Mouse (Mus musculus): ENCODE data around the gene Tmem219.
"Not testable (repeated sequence)": the region's sequence is repeated elsewhere in the genome, so short reads cannot be mapped to it uniquely, and the experiment has no call there.

Gene Tmem219

DNA sequence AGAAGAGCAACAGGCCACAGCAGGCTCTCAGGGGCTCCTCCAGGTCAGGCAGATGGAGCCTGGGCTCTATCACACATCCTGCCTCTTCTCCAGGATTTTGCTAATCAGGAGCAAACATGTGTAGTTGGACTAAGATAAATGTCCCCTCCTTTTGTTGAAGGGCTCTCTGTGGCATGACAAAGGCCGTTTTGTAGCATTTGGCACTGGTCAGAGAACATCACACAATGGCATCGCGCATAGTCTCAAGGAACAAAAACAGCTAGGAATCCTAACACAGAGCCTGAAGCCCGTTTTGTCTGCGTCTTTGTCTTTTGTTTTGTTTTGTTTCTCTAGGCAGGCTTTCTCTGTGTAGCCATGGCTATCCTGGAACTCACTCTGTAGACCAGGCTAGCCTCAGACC, 1.3 kb upstream of the Tmem219 start:
- no peak for DNase-seq (ENCODE audit: low spot score in 2 of 2)

DNA sequence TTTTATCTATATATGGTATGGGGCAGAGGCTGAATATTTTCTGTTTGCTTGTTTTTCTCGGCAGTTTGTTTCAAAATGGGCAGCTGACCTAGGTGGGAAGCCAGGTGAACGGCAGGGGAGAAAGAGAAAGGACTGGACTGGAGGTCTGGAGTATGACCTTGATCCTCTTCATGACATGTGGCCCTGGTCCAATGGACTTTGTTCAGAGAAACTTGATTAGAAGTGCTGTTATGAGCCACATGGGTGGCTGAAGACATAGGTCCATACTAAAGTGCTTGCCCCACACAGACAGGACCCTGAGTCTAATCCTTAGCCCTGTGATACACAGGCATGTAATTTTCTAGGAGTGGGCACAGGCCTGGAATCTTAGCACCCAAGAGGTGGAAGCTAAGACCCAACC, 1.2 kb downstream of the Tmem219 start:
- no peak for DNase-seq (ENCODE audit: low spot score in 2 of 2)

DNA sequence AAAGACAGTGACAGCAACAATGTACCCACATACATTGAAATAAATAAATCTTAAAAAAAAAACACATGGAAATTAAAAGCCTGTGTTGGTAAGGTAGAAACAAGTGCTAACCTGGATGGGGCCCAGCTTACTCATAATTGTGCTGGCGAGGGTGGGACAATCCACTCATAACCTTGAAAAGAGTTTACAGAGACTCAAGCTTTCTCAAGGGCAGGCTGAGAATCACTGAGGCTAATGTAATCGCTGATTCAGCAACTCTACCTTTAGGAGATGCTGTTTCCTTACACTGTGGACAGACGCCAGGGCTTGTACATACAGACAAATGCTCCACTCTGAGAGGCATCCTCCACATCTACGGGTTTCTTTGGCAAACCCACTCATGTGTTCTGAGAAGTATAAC, 2.7 kb downstream of the Tmem219 start:
- DNase-seq (ENCODE audit: low spot score in 2 of 2), result no peak

DNA sequence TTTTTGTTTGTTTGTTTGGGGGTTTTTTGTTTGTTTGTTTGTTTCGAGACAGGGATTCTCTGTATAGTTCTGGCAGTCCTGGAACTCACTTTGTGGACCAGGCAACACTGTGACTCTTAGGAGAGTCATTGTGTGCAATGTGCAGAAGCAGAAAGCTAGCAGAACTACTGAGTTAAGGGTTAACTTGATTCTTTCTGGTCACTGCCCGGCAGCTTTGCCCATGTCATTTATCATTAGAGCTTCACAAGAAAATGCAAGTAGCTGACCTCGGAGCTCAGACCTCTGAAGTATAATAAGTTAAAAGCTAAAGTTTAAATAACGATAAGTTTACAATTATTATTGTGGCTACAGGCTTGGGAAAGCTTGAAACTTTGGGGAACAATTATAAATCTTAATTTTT, 4.4 kb downstream of the Tmem219 start:
- not testable (repeated sequence) for DNase-seq (ENCODE audit: low spot score in 2 of 2)

DNA sequence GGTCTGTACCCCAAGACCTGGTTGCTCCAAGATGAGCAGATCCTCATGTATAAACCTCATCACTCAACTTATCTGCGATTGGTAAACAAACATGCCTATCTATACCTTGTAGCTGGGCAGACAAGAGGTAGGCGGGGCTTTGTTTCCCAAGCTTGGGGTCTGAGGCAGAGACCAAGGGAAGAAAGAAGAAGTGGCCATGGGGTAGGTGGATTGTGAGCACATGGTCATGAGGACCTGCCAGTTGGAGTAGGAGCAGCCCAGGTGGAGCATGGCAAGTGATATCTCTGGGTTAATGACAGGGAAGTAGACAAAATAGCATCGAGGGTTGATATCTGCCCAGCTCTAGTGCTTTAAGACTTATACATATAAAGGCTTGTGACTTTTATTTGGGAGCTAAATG, 7.9 kb downstream of the Tmem219 start:
- DNase-seq (ENCODE audit: low spot score in 2 of 2), result no peak

DNA sequence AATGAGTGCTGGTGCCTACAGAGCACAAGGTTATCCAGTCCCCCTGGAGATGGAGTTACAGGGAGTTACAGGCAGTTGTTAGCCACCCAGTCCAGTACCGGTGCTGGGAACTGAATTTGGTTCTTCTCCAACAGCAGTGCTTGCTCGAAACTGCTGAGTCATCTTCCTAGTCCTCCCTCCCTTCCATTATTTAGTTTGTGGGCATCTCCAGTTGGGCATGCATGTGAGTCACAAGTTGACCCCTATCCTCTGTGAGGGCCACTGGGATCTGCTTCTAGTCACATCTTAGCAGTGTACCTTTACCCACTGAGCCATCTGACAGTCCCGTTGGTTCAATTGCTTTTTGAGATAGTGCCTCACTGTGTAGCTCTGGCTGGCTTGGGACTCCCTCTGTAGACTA, 17.1 kb downstream of the Tmem219 start:
- no peak for DNase-seq (ENCODE audit: low spot score in 2 of 2)

DNA sequence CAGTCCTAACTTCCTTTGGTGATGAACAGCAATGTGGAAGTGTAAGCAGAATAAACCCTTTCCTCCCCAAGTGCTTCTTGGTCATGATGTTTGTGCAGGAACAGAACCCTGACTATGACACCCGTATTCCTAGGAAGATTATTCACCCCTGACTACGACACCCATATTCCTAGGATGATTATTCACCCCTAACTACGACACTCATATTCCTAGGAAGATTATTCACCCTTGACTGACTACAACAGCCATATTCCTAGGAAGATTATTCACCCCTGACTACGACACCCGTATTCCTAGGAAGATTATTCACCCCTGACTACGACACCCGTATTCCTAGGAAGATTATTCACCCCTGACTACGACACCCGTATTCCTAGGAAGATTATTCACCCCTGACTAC, 22.9 kb downstream of the Tmem219 start:
- DNase-seq (ENCODE audit: low spot score in 2 of 2), result not testable (repeated sequence)

DNA sequence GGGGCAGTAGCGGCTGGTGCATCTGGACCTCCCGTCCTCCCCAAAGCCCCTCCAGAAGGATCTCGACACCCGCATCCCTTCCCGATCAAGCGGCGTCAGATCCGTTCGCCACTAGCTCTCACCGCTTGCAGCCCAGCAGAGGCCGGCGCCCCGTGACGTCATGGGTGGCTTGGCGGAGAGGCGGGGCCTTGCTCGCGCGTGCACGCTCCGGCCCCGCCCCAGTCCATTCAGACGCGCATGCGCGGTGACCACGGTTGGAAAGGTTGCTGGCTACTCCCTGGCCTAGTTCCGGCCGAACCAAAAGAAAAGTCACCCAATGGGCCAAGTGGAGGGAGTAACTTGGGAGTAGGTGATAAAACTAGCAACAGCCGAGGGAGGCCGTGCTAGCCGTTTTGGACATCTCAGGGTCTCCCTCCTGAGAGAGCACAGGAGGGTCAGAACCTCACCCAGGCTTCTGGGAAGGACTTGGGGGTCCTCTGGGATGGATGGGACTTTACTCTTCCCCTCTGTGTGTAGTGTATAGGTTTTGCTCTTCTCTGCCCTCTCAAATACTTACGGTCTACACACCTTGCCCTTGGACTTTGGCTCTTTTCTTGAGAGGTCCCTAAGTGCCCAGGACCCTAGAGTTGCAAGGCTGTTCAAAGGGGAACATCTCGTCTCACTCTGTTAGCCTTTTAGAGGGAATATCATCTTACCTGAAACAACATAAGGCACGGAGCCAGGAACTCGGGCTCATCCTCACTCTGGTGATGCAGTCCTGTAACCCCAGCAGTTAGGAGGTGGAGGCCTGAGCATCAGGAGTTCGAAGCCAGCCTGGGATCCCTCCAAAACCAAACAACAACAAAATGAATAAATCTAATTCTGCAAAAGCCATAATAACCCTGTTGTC, 24.4 kb downstream of the Tmem219 start:
- DNase-seq (ENCODE audit: low spot score in 2 of 2), result peak; percentile 98 to 99

DNA sequence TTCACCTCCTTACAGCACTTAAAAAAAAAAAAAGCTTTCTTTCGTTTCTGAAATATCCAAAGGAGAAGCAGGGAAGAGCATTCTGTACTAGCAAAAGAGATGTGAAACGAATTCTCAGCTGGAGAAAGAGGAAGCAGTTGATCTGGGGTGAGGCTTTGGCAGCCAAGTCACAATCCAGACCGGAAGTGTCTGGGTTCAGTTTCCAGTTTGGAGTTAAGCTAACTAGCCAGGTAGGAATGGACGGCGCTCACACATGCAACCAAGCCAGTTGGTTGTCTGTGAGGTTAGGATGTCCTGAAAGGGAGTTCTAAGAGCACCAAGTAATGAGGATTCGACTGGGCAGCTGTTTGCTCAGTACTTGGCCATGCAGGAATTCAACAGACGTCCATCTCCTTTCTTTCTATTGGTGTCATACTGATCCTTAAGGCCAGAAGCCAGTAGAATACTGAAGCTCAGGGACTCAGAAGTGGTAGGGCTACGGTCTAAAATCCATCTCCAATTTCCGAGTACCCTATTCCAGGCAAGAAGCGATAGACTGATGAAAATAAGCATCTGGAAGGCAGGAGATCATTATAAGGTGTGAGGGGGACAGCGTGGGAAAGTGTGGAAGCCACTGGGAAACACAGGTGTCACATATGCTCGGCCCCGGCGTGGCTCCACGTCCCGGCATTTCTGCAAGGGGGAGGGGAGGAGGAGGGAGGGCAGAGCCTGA, 25.2 kb downstream of the Tmem219 start:
- DNase-seq (ENCODE audit: low spot score in 2 of 2), result peak; percentile 43 to 46

DNA sequence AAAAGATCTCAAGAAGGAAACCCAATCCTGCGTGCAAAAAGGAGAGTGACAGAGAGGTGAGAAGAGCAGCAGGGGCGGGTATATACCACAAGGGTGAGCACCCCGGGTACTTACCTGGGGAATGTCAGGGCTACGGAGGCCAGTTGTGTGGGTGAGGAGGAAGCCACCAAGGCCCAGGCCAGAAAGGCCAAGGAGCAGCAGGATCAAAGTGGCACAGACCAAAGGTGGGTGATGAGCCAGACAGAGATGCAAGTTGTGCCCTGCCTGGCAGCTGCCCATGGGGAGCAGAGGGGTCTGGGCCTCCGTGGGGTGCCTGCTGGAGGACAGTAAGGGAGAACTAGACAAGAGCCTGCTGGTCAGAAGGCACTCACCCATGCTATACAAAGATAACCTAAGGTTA, 25.8 kb downstream of the Tmem219 start:
- peak; percentile 19 to 28 for DNase-seq (ENCODE audit: low spot score in 2 of 2)

DNA sequence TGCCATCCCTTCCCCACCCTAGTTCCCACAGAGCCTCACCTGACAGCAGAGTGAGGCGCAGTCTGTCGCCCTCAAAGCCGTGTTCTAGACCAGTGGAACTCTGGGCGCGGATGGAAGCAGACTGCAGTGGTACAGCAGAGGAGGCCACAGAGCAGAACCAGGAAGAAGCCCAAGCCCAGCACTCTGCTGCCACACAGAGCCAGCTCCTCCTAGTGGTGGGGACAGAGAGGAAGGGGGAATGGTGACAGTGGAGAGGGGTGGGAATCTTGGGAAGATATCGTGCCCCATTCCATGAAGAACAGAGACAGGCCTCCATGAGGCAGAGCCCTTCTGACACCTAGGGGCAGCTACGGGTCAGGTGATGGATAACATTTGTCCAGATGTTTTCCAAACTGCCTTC, 33.9 kb downstream of the Tmem219 start:
- DNase-seq (ENCODE audit: low spot score in 2 of 2), result no peak

DNA sequence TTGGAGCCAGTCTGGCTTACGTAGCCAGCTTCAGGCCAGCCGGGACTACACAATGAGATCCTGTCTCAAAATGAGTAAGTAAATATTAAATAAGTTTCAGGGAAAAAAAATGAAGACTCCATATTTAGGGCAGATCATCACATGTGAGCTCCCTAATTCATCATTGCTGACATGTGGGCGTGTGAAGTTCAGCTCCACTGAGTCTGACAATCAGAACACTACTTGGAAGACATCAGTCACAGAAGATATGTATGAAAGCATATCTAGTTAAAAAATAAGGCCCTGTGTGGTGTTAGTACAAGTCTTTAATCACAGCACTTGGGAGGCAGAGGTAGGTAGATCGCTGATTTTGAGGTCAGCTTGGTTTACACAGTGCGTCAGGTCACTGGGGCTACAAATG, 35.4 kb downstream of the Tmem219 start:
- DNase-seq (ENCODE audit: low spot score in 2 of 2), result no peak

DNA sequence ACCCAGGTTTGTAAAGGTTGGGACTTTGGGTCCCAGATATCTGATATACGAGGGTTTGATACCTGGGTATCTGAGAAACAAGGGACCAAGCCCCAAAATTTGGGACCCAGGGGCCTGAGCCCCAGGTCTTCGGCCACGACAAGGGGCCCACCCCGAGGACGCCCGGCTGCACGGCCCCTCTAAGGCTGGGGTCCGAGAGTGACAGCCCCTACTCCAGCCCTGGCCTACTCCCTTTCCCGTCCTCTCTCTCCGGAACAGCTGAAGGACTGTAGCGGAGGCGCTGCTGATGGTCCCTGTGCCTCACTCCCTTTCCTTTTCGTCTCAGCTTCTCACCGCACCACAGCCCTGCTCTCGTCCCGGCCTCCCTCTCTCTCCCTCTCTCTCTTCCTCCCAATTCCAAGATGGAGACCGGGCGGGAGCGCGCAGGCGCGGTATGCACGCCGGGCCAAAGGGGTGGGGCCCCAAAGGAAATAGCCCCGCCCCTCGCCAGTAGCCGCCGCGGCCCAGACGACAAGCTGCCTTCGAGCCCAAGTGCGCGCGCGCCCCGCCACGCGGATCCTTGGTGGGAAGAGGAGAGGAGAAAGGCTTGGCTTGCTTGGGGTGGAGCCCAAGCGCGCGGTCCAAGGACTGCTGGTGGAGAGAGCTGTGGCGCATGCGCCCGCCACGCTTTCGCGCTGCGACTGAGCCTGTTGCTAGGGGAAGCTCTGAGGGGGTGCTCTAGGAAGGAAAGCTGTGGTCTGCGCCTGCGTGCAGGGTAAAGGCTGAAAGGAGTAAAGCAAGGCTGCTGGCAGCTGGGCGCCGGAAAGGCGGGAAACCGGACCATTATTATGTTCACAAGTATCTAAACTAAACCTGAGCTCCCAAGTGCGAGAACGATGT, 38.2 kb downstream of the Tmem219 start, which contains the start of gene Taok2:
TSS of gene Taok2 (minus strand) at position 418 of the 879 bp plus-strand sequence.
- DNase-seq (ENCODE audit: low spot score in 2 of 2), result peak; percentile 96 to 97

DNA sequence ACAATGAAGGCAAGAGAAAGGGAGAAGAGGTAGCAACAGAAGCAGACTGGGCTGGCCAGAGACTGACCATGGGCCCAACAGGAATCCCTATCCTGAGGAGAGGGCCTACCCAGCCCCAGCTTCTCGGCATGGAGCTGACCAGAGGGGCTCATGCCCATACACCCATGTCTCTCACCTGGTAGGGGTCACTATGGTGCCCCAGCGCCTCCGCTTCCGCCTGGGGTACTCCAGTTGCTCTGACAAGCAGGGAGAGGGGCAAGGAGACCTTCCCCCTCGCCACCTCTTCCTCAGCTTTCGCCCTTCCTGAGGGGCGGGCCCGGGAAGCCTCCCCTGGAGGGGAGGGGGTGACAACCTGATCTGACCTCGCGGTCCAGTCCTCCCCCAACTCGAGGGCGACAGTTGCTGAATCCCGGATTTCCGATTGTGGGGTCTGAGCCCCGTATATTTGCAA, 39.0 kb downstream of the Tmem219 start:
- DNase-seq (ENCODE audit: low spot score in 2 of 2), result peak; percentile 38 to 54

DNA sequence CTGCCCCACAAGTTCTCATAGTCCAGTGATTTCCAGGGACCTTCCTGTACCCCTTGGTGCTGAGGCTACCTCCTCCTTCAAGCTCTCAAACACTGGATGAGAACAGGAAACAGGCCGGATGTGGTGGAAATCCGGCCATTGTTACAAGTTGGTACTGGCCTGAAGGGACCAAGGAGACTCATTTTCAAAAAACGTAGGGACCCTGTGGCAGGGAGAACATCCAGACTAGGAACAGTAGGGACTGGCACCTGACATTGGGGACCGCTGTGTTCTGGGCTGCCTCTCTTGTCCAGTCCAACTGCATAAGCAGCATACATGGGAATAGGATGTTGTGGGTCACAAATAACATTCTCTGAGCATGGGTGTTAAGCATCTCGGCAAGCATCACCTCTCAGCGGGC, 41.7 kb downstream of the Tmem219 start:
- DNase-seq (ENCODE audit: low spot score in 2 of 2), result no peak

DNA sequence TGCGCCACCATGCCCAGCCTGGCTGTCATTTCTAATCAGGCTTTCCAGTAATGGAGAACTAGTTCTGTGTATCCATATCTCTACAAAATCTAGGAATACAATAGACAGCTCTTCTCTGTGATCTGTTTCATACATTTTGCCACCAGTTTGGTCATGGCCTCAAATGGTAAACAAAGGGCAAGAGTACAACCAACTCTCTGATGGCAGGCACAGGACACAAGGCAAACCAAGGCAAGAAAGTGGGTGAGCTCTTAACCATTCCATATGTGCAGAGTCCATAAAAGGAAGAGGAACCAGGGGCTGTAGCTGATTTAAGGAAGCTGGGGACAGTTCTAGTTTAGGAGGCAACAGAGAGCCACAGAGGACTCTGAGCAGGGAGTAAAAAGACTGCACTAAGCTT, 45.5 kb downstream of the Tmem219 start:
- no peak for DNase-seq (ENCODE audit: low spot score in 2 of 2)

DNA sequence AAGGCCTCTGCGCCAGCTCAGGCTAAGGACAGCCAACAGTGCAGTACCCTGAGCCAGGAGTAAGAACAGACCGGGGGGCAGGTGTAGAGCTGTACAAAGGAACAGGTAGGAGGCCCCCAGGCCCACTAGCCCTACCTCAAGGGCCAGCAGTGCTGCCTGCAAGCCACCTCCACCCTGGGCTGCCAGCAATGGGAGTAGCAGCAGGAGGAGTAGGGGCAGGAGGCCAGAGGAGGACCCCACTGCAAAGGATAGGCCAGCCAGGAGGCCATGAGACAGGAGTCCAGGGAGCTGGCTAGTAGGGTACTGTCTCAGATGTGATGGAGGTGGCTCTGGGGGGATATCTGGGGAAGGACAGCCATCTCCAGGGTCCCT, 52.2 kb downstream of the Tmem219 start:
- DNase-seq (ENCODE audit: low spot score in 2 of 2), result no peak

DNA sequence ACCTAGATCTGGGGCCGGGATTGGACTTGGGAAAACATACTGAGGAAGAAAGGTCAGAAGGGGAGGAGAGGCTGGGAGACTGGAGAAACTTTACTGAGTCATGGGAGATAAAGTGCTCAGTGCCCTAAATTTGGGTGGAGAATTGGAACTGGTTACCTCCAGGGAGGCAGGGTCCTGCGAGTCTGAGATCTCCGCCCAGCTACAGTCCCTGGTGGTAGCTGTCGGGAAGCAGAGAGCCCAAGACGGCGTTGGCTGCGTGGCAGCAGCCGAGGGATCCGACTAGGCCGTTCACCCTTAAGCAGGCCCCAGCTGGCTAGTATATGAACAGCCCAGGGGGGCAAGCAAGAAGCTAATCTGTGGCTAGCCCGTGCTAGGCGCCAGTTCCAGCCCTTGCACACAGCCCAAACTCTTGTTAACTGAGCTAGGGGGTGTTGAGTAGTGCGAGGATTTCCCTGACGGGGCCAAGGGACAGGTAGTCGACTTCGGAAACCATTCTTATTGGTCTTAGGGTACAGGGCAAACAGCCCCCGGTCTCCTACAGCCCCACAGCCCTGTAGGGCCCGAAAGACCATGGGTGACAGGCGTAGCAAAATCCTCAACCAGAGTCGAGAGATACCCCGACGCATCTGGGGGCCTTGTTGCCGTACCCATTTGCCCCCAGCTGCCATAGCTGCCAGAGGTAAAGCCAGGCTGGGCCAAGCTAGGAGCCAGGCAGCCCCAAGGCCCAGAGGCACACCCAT, 52.8 kb downstream of the Tmem219 start:
- no peak for DNase-seq (ENCODE audit: low spot score in 2 of 2)

DNA sequence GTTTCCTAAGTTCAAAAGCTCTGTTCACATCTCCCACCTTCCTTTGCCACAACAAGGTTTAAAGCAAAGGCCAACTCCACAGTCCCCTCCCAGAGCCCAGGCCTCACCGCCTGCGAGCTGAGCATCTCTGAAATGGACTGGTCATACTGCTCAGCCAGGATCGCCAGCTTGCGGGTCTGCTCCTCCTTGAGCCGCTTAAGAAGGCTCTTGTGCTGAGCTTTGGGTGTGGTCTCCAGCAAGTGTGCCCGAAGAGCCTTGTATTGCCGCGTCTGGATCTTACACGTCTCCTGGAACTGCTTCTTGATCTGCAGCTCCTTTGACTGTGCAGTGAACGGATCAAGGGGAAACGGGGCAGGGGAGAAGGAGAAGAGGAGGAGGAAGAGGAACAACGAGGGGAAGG, 54.7 kb downstream of the Tmem219 start:
- DNase-seq (ENCODE audit: low spot score in 2 of 2), result no peak

DNA sequence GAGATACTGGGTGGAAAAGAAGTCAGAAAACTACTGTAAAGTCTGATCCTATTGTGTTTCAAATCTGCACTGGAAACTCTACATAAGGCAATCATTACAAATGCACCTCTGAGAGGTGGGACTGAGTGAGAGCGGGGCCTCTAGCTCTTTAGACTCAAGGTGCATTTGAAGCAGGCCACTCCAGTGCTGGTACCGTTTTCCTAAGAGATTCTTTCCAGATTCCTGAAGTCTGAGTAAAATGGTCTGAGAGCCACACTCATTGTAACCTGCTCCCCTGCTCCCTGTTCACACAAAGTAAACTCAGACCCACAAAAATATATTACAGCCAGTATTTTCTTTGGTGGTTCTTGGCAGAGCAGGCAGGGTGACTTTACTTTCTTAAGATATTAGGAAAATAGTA, 55.2 kb downstream of the Tmem219 start:
- DNase-seq (ENCODE audit: low spot score in 2 of 2), result no peak

DNA sequence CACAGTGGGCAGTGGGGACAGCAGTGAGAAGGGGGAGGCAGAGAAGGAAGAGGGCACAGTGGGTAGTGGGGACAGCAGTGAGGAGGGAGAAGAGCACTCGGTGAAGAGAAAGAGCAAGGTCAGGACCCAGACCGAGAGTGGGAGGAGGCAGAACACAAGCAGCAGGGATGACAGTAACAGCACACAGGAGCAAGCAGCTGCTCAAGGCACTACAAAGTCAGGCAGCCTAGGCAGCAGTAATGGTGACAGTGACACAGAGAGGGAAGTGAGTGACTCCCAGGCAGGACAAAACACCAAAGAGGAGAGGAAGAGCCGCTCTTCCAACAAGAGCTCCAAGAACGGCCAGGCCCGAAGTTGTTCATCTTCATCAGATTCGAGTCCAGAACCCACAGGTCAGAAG, 58.9 kb downstream of the Tmem219 start:
- no peak for DNase-seq (ENCODE audit: low spot score in 2 of 2)

Measured in spleen, postnatal 10 days (tissue).